Mouse (Mus musculus): ENCODE results near the gene Ttc9c. TPM values are rescaled to one million over a fixed set of nuclear protein-coding genes. Genes with fewer than 3 reads are reported as not detected.

Gene Ttc9c
- polyA plus RNA-seq, 1 experiment: 34.4 TPM

DNA sequence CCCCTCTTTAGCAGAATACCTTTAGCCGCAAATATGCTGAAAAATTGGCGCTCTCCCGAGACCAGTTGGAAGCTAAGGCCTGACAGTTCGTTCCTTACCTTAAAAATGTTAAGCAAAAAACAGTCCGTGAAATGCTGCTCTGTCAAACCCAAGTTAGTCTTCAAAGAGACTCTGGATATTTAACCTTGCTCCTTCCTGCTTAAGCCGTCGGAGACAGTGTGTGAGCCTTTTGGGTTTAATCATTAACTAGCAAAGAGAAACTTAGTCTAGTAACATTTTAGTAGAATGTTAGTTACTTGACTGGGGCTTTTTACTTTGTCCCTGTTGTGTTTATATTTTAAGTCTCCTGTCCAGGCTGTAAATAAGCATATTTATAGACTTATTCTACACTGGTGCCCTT, 2.0 kb upstream of the Ttc9c start:
- TF ChIP-seq POLR2A (IDR thresholded peaks at IDR 0.05; ENCODE audit: borderline replicate concordance, insufficient read depth, low read length) (no peak), CTCF (IDR thresholded peaks at IDR 0.05; ENCODE audit: borderline replicate concordance, insufficient read depth, low read depth, low read length) (no peak)
- under 1% methylated on average over 7 of the region's 7 CpGs for WGBS
- peak overlapping the region; percentile 86 for H3K4me3 ChIP-seq (replicated peaks; ENCODE audit: insufficient read depth, low read depth, low read length)
- no peaks in the 10 kb centered on the region; the same call in 1 of the 2 replicates for H3K4me1 ChIP-seq (ENCODE audit: control insufficient read depth, insufficient read depth, low read length)
- no peak for DNase-seq
- H3K27me3 ChIP-seq (ENCODE audit: control insufficient read depth, insufficient read depth, low read length): no peaks in the 10 kb centered on the region
- H3K27ac ChIP-seq (ENCODE audit: insufficient read depth, low read length): peak overlapping the region; percentile 95

DNA sequence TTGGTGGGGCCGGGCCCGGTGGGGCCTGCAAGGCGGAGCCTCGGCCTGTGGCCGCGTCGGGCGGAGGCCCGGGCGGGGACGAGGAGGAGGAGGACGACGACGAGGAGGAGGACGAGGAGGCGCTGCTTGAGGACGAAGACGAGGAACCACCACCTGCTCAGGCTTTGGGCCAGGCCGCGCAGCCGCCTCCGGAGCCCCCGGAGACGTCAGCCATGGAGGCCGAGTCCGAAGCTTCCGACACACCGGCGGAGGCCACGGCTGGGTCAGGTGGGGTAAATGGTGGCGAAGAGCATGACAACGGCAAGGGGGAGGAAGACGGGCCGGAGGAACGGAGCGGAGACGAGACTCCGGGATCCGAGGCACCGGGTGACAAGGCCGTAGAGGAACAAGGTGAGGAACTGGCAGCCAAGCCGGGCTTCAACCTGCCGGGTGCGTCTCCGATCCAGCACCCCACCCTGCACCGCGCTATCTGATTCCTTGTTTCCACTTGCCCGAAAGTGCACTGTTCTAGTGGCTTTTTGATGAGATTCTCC, 1.4 kb upstream of the Ttc9c start:
- no peak for DNase-seq

DNA sequence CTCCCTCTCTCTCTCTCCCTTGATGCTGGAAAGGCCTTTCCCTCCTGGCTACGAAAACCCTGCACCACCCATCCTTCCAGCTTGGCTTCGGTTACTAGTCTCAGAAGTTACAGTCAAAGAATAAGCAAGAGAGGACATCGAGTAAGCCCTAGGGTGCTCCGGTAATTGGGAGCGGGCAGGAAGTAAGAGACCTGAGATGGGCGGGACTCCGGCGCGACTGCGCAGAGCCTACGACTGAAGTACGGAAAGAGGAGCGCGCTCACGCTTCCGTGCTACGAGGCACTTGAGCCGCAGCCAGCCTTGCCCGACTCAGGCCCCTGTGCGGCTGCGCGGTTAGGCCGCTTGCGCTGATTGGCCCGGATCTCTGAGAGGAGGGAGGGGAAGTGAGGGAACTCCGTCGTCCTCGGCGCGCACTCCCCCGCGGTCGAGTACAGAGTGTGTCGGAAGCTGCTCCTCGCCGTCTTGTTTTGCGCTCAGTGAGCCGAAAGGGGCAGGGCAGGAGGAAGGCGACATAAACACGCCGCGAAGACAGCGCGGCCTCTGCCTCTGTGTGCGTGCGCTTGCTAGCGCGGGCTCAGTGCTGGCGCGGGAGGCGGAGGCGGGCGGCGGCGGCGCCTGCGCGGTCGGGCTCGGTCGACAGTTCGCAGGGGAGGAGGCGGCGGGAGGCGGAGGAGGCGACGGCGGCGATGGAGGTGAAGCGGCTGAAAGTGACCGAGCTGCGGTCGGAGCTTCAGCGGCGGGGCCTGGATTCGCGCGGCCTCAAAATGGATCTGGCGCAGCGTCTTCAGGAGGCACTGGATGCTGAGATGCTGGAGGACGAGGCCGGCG, 677 bp upstream of the Ttc9c start, which contains the start of gene Hnrnpul2:
Hnrnpul2 (plus strand) TSS at position 415 of the 828 bp plus-strand sequence.
- TF ChIP-seq POLR2A (IDR thresholded peaks at IDR 0.05; ENCODE audit: borderline replicate concordance, insufficient read depth, low read length): peak; percentile 96; the same call in 1 of the 2 replicates
- TF ChIP-seq CTCF (IDR thresholded peaks at IDR 0.05; ENCODE audit: borderline replicate concordance, insufficient read depth, low read depth, low read length): no peak
- H3K4me1 ChIP-seq (ENCODE audit: control insufficient read depth, insufficient read depth, low read length): peaks cover 7% of the 10 kb centered on the region; the same call in 1 of the 2 replicates
- peak within 1 kb of the TSS; percentile 86 for H3K4me3 ChIP-seq (replicated peaks; ENCODE audit: insufficient read depth, low read depth, low read length)
- DNase-seq: peak; percentile 98 to 99
- WGBS: under 1% methylated on average over 81 of the region's 83 CpGs
- no peaks in the 10 kb centered on the region for H3K27me3 ChIP-seq (ENCODE audit: control insufficient read depth, insufficient read depth, low read length)
- H3K27ac ChIP-seq (ENCODE audit: insufficient read depth, low read length): peak within 1 kb of the TSS; percentile 95

More for the DNA sequence above, 1.4 kb upstream of the Ttc9c start:
- Histone ChIP-seq H3K4me3 (replicated peaks; ENCODE audit: insufficient read depth, low read depth, low read length) (peak overlapping the region; percentile 86), H3K4me1 (ENCODE audit: control insufficient read depth, insufficient read depth, low read length) (peaks cover 4% of the 10 kb centered on the region; the same call in 1 of the 2 replicates), H3K27me3 (ENCODE audit: control insufficient read depth, insufficient read depth, low read length) (no peaks in the 10 kb centered on the region), H3K27ac (ENCODE audit: insufficient read depth, low read length) (peak overlapping the region; percentile 95)
- TF ChIP-seq CTCF (IDR thresholded peaks at IDR 0.05; ENCODE audit: borderline replicate concordance, insufficient read depth, low read depth, low read length) (no peak), POLR2A (IDR thresholded peaks at IDR 0.05; ENCODE audit: borderline replicate concordance, insufficient read depth, low read length) (no peak)
- WGBS: under 1% methylated on average over 48 of the region's 48 CpGs

- Histone ChIP-seq H3K27ac (ENCODE audit: insufficient read depth, low read length) (0 out of 2 replicates have a peak overlapping the region, but pooled peaks have one; percentile 0), H3K27me3 (ENCODE audit: control insufficient read depth, insufficient read depth, low read length) (no peaks in the 10 kb centered on the region), H3K4me1 (ENCODE audit: control insufficient read depth, insufficient read depth, low read length) (peaks cover 7% of the 10 kb centered on the region; the same call in 1 of the 2 replicates), H3K4me3 (replicated peaks; ENCODE audit: insufficient read depth, low read depth, low read length) (peak overlapping the region; percentile 75)
- DNase-seq: no peak
- WGBS: 12% methylated on average over 14 of the region's 14 CpGs
- TF ChIP-seq POLR2A (IDR thresholded peaks at IDR 0.05; ENCODE audit: borderline replicate concordance, insufficient read depth, low read length): no peak
- TF ChIP-seq CTCF (IDR thresholded peaks at IDR 0.05; ENCODE audit: borderline replicate concordance, insufficient read depth, low read depth, low read length): no peak
Observed at GRCm38 (mm10) chr19:8818301-8818798, 783 bp downstream of the Ttc9c start.

GRCm38 (mm10) chr19:8817001-8817400, 2.1 kb downstream of the Ttc9c start:
- peaks cover 7% of the 10 kb centered on the region; the same call in 1 of the 2 replicates for H3K4me1 ChIP-seq (ENCODE audit: control insufficient read depth, insufficient read depth, low read length)
- H3K27ac ChIP-seq (ENCODE audit: insufficient read depth, low read length): no peak overlapping the region
- TF ChIP-seq CTCF (IDR thresholded peaks at IDR 0.05; ENCODE audit: borderline replicate concordance, insufficient read depth, low read depth, low read length) (no peak), POLR2A (IDR thresholded peaks at IDR 0.05; ENCODE audit: borderline replicate concordance, insufficient read depth, low read length) (no peak)
- H3K4me3 ChIP-seq (replicated peaks; ENCODE audit: insufficient read depth, low read depth, low read length): no peak overlapping the region
- no peak for DNase-seq
- H3K27me3 ChIP-seq (ENCODE audit: control insufficient read depth, insufficient read depth, low read length): no peaks in the 10 kb centered on the region
- 55% methylated on average over 3 of the region's 3 CpGs for WGBS

GRCm38 (mm10) chr19:8815812-8816211, 3.3 kb downstream of the Ttc9c start:
- H3K27ac ChIP-seq (ENCODE audit: insufficient read depth, low read length): no peak overlapping the region
- no peaks in the 10 kb centered on the region for H3K27me3 ChIP-seq (ENCODE audit: control insufficient read depth, insufficient read depth, low read length)
- DNase-seq: peak in 1 of 2 experiments; percentile 43
- peaks cover 7% of the 10 kb centered on the region; the same call in 1 of the 2 replicates for H3K4me1 ChIP-seq (ENCODE audit: control insufficient read depth, insufficient read depth, low read length)
- H3K4me3 ChIP-seq (replicated peaks; ENCODE audit: insufficient read depth, low read depth, low read length): peak overlapping the region; percentile 23
- TF ChIP-seq POLR2A (IDR thresholded peaks at IDR 0.05; ENCODE audit: borderline replicate concordance, insufficient read depth, low read length): no peak
- no peak for TF ChIP-seq CTCF (IDR thresholded peaks at IDR 0.05; ENCODE audit: borderline replicate concordance, insufficient read depth, low read depth, low read length)
- WGBS: 36% methylated on average over 11 of the region's 11 CpGs

DNA sequence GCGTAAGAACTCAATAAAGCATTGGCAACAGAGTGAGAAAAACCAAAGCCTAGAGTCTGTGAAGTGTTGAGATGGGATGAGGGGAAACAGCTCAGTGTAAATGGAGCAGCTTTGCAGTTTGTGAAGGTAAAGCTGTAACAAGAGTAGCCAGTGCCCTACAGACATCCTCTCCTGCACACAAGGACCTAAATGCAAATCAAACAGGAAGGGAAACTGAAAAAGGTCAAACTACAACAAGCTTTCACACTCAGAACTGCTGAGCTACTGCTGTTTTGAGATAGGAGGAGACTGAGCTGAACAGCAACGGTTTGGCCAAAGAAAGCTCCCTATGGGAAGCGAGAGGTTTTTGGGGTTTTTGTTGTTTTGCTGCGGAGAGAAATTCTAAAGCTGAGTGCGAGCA, 12.3 kb downstream of the Ttc9c start:
- WGBS: 90% methylated on average over 5 of the region's 5 CpGs
- Histone ChIP-seq H3K4me3 (replicated peaks; ENCODE audit: insufficient read depth, low read depth, low read length) (no peak overlapping the region), H3K27me3 (ENCODE audit: control insufficient read depth, insufficient read depth, low read length) (no peaks in the 10 kb centered on the region), H3K4me1 (ENCODE audit: control insufficient read depth, insufficient read depth, low read length) (no peaks in the 10 kb centered on the region; the same call in 1 of the 2 replicates), H3K27ac (ENCODE audit: insufficient read depth, low read length) (no peak overlapping the region)
- DNase-seq: no peak
- TF ChIP-seq POLR2A (IDR thresholded peaks at IDR 0.05; ENCODE audit: borderline replicate concordance, insufficient read depth, low read length): no peak
- no peak for TF ChIP-seq CTCF (IDR thresholded peaks at IDR 0.05; ENCODE audit: borderline replicate concordance, insufficient read depth, low read depth, low read length)
